Mouse (Mus musculus): ENCODE results near the gene Slc17a8.
"Not testable (repeated sequence)": the region's sequence is repeated elsewhere in the genome, so short reads cannot be mapped to it uniquely, and the experiment has no call there.

Slc17a8 gene

DNA sequence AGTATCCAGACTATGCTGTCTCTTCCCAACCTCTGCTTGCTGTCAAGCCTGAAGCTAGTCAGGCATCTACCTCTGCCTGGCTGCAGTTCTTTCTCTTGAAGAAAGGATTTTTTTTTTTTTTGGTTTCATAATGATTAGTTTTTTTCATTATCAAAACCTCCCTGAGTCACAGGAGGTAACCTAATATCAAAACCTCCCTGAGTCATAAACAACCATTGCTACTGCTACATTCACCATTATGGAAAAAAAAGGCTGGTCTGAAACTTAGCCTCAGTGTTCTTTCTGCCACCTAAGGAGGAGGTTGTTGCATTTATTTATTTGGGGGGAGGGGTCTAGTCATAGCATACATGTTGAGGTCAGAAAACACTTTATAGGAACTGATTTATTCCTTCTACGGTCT, 31.2 kb downstream of the Slc17a8 start:
- no peak for DNase-seq

GRCm38 (mm10) chr10:89588708-89589107, 32.3 kb downstream of the Slc17a8 start:
- DNase-seq: no peak

DNA sequence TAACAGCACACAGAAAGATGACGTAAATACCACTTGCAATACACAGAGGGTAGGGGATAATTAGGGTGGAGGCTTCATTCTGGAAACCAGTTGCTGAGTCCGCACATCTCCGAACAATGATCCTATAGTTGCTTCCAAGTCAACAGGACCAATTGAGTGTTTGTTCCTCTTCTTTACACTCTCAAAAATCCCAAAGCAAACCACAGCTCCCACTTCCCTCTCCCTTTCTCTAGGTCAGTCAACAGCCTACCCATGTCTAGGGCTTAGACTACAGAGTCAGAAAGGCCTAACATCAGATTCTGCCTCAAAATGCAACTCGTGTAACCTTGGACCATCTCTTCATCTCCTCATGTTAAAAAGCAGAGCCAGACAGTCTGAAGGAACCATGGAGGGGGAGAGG, 36.3 kb downstream of the Slc17a8 start:
- no peak for DNase-seq

- DNase-seq: no peak
Observed at GRCm38 (mm10) chr10:89578801-89579200, 42.3 kb downstream of the Slc17a8 start.

GRCm38 (mm10) chr10:89577666-89578065, 43.4 kb downstream of the Slc17a8 start:
- no peak for DNase-seq

- DNase-seq: no peak
Observed at GRCm38 (mm10) chr10:89573421-89573820, 47.6 kb downstream of the Slc17a8 start.

- DNase-seq: no peak
Observed at GRCm38 (mm10) chr10:89572946-89573345, 48.1 kb downstream of the Slc17a8 start.

GRCm38 (mm10) chr10:89567391-89567790, 53.7 kb downstream of the Slc17a8 start:
- DNase-seq: no peak

DNA sequence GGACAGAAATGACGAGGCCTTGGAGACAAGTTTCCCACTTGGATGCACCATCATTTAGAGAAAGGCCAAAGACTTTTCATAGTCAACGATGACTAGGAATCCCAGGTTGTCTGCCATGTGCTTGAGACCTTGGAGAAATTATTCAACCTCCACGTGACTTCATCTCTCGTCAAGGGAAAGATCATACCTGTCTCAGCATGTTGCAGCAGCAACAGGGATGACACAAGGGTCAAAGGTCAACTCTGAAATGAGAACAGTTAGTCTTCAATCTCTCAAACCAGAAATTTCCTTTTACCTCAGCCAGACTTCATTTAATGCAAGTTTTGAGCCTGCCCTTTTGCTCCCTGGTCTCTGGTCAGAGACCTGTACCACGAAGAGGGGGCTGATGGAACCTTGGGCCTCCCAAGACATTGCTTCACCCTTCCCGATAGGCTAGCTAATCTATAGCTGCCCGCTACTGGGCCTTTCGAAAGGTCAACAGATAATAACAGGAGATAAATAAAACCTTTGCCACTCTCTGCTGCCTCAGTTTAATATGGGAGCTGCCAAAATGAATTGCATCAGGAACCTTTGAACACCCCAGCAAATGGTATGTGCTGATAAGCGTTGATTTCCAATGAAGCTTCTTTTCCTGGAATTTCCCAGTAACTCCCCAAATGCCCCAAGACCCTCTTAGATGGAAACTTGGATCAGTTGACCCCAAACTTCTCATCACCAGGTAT, 55.6 kb downstream of the Slc17a8 start:
- peak; percentile 41 for DNase-seq

- DNase-seq: no peak
Observed at GRCm38 (mm10) chr10:89562113-89562512, 58.9 kb downstream of the Slc17a8 start.

DNA sequence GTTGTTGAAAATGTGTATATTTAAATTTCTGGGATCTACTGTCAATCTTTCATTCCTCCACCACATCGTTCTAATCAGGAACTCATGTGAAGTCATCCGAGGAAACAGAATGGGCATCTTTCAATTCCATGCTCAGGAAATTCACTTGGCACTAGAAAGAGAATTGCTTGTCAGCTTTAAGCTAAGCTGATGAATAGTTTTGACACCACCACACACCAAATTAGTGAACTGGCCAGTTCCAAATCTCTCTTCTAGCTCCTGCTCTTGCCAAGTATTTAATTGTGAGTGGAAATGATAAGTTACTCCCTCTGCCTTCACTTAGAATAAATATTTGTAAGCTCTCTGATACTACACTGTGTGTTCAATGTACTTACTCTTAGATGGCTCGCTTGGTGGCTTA, 61.7 kb downstream of the Slc17a8 start:
- no peak for DNase-seq

DNA sequence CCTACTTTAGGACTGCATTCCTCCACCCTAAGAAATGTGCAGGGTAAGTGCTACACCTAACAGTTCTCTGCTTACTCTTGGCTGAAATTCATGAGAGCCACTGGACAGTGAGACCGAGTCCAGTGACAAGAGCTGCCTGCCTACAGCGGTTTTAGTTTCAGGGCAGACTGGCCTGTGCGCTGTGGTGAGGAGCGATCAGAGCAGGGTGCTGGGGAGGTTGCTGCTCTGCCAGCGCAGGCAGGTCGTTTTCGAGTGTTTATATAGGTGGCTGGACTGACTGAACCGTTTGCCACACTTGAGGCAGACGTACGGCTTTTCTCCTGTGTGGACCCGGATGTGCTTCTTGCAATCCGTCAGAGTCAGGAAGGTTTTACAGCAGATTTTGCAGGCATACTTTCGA, 66.2 kb downstream of the Slc17a8 start:
- not testable (repeated sequence) for DNase-seq

DNA sequence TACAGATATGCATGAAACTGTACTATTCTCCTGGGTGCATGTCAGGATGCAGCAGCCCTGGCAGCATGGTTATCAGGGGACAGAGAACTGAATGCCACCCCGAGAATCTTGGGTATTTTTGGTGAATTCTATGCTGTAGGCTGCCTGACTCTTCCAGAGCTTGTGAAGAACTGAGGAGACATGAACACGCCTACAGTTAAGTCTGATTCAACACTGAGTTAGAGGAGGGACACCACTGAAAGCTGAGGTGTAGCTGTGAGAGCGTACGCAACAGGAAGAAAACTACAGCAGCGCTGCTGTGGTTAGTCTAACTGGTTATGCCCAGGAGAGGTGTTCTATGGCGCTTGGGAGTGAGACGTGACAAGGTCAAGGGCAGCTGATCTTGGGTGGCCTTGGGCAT, 67.2 kb downstream of the Slc17a8 start:
- DNase-seq: not testable (repeated sequence)

- DNase-seq: no peak
Observed at GRCm38 (mm10) chr10:89553015-89553414, 68.0 kb downstream of the Slc17a8 start.

DNA sequence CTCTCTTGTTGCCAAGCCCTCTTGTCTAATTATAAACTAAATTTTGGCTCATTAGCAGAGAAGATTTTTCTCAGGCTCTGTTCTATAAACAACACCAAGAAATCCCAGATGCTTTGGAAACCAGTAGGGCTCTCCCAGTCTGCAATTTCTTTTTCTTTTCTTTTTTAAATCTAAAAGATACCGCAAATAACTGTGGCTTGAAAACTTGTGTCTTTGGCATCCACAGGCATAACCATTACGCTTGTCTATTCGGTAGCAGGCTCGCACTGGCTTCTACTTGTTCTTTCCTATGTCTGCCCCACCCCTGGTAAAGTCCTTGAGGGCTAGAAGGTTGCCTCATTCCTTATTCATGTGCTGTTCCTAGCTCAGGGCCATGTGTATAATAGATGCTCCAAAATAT, 69.4 kb downstream of the Slc17a8 start:
- DNase-seq: no peak

GRCm38 (mm10) chr10:89548028-89548427, 73.0 kb downstream of the Slc17a8 start:
- no peak for DNase-seq

DNA sequence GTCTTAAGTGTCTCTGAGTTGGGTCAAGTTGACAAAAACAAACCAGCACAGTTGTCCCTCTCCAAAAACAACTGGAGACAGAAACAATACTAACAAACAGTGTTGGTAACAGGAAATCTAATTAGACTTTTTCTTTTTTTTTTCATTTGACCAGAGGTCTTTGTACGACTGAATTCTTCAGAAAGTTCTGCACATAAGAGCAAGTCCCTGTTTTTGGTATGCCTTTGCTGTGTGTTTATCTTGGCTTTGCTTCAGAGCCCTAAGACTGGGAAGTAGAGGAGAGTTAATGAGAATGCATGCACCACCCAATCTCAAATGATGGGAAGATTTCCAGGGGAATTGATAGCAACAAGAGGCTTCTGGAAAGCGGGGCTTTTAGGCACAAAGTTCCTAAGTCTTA, 74.1 kb downstream of the Slc17a8 start:
- DNase-seq: no peak

- no peak for DNase-seq
Observed at GRCm38 (mm10) chr10:89543867-89544266, 77.2 kb downstream of the Slc17a8 start.

DNA sequence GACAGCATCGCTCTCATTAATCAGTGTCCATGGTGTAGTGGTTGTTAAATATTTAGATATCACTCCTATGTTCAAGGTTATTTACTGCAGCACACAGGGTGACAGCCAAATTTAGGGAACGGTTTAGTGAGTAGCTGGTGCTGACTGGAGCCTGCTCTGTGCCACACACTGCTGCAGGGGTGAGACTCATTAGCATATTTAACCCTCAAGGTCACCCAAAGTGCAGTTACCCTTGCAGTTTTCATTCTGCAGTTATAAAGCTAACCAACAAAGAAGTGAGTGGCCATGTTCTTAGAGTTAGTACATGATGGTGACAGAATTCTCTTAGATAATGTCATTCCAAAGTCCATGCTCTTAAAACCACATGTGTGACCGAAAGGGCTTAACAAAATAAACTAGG, 78.7 kb downstream of the Slc17a8 start:
- DNase-seq: peak; percentile 53

GRCm38 (mm10) chr10:89532929-89533727, 87.9 kb downstream of the Slc17a8 start, which contains the start of gene Nr1h4:
TSS of gene Nr1h4 (minus strand) at chr10:89533585.
- peak; percentile 89 for DNase-seq

GRCm38 (mm10) chr10:89532451-89532850, 88.6 kb downstream of the Slc17a8 start:
- no peak for DNase-seq

- DNase-seq: peak; percentile 28
Observed at GRCm38 (mm10) chr10:89531976-89532375, 89.1 kb downstream of the Slc17a8 start.

GRCm38 (mm10) chr10:89531194-89531634, 89.8 kb downstream of the Slc17a8 start:
- no peak for DNase-seq

- DNase-seq: no peak
Observed at GRCm38 (mm10) chr10:89527054-89527453, 94.0 kb downstream of the Slc17a8 start.
